Mouse (Mus musculus): Measurements from ENCODE around the gene Arhgap29. TPM values are rescaled to one million over a fixed set of nuclear protein-coding genes. Genes with fewer than 3 reads are reported as not detected.
A peak's percentile ranks its signal among the peaks of the same experiment; 100 is the strongest.

The Arhgap29 gene
- polyA plus RNA-seq, 1 experiment from 2014 or later: 38.5 TPM

DNA sequence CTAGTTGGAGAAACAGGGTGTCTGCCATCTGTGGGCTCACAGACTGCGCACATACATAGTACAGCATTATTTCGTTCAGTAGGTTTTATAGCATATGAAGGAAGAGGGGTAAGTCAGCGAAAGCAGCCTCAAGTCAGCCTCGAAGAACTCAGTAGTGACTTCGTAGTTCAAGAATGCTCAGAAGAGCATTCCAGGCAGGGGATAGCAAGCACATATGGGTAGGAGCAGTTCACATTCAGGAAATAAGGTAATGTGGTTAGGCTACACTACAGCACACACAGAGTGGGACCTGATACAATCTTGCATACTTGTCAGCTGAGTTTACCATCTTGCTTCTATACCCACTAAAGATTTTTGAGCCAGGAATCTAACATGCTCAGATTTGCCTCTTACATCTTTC is 58.0 kb downstream of the Arhgap29 start:
- H3K9me3 ChIP-seq (replicated peaks; ENCODE audit: low read length): no peaks in the 10 kb centered on the region
- no peak overlapping the region for H3K9ac ChIP-seq (ENCODE audit: low read depth, low read length)
- no peaks in the 10 kb centered on the region for H3K27me3 ChIP-seq (ENCODE audit: insufficient read depth, low read length)
- no peak overlapping the region for H3K4me2 ChIP-seq (ENCODE audit: low read length)
- ATAC-seq (replicated peaks; ENCODE audit: low FRiP score, low read depth) (no peak), DNase-seq (ENCODE audit: low spot score) (no peak)
- H3K36me3 ChIP-seq (ENCODE audit: insufficient read depth, low read length): peaks cover 53% of the 10 kb centered on the region
- H3K27ac ChIP-seq: no peak overlapping the region
- no peak for TF ChIP-seq CTCF (IDR thresholded peaks at IDR 0.05; ENCODE audit: low read depth)
- H3K4me3 ChIP-seq (replicated peaks; ENCODE audit: low read depth, low read length): no peak overlapping the region
- 77% methylated on average over 5 of the region's 5 CpGs for WGBS
- no peaks in the 10 kb centered on the region for H3K4me1 ChIP-seq (replicated peaks; ENCODE audit: insufficient read depth, low read length)

- WGBS: 54% methylated on average over 1 of the region's 1 CpGs
- no peak overlapping the region for H3K9ac ChIP-seq (ENCODE audit: low read depth, low read length)
- ATAC-seq (replicated peaks; ENCODE audit: low FRiP score, low read depth) (no peak), DNase-seq (ENCODE audit: low spot score) (no peak)
- no peak overlapping the region for H3K4me3 ChIP-seq (replicated peaks; ENCODE audit: low read depth, low read length)
- peaks cover 55% of the 10 kb centered on the region for H3K36me3 ChIP-seq (ENCODE audit: insufficient read depth, low read length)
- no peaks in the 10 kb centered on the region for H3K9me3 ChIP-seq (replicated peaks; ENCODE audit: low read length)
- H3K4me2 ChIP-seq (ENCODE audit: low read length): no peak overlapping the region
- H3K4me1 ChIP-seq (replicated peaks; ENCODE audit: insufficient read depth, low read length): no peaks in the 10 kb centered on the region
- H3K27me3 ChIP-seq (ENCODE audit: insufficient read depth, low read length): no peaks in the 10 kb centered on the region
- no peak for TF ChIP-seq CTCF (IDR thresholded peaks at IDR 0.05; ENCODE audit: low read depth)
- H3K27ac ChIP-seq: no peak overlapping the region
Measured at GRCm38 (mm10) chr3:122012464-122012863, 60.1 kb downstream of the Arhgap29 start.

DNA sequence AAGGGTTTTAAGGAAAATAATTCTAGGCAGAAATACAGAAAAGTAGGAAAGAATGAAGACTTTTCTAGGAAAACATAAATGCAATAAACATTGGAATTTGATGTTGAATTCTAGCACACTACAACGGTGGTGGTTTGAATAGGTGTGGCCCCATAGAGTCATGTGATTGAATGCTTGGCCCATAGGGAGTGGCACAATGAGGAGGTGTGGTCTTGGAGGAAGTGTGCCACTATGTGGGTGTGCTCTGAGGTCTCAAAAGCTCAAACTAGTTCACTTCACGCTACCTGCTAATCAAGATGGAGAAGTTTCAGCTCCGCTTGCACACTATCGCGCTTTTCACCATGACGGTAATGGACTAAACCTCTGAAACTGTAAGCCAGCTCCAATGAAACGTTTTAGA is 66.1 kb downstream of the Arhgap29 start:
- no peak for ATAC-seq (replicated peaks; ENCODE audit: low FRiP score, low read depth)
- Histone ChIP-seq H3K36me3 (ENCODE audit: insufficient read depth, low read length) (peaks cover 19% of the 10 kb centered on the region), H3K27ac (no peak overlapping the region), H3K9ac (ENCODE audit: low read depth, low read length) (no peak overlapping the region), H3K4me3 (replicated peaks; ENCODE audit: low read depth, low read length) (no peak overlapping the region), H3K4me2 (ENCODE audit: low read length) (no peak overlapping the region), H3K9me3 (replicated peaks; ENCODE audit: low read length) (no peaks in the 10 kb centered on the region), H3K27me3 (ENCODE audit: insufficient read depth, low read length) (no peaks in the 10 kb centered on the region), H3K4me1 (replicated peaks; ENCODE audit: insufficient read depth, low read length) (no peaks in the 10 kb centered on the region)
- no peak for DNase-seq (ENCODE audit: low spot score)
- 93% methylated on average over 7 of the region's 7 CpGs for WGBS
- TF ChIP-seq CTCF (IDR thresholded peaks at IDR 0.05; ENCODE audit: low read depth): no peak

- DNase-seq (ENCODE audit: low spot score): no peak
- Histone ChIP-seq H3K4me2 (ENCODE audit: low read length) (no peak overlapping the region), H3K27ac (no peak overlapping the region), H3K4me3 (replicated peaks; ENCODE audit: low read depth, low read length) (no peak overlapping the region), H3K4me1 (replicated peaks; ENCODE audit: insufficient read depth, low read length) (no peaks in the 10 kb centered on the region), H3K36me3 (ENCODE audit: insufficient read depth, low read length) (peaks cover 14% of the 10 kb centered on the region; the same call in 1 of the 2 replicates), H3K27me3 (ENCODE audit: insufficient read depth, low read length) (no peaks in the 10 kb centered on the region), H3K9ac (ENCODE audit: low read depth, low read length) (no peak overlapping the region), H3K9me3 (replicated peaks; ENCODE audit: low read length) (no peaks in the 10 kb centered on the region)
- ATAC-seq (replicated peaks; ENCODE audit: low FRiP score, low read depth): no peak
- no peak for TF ChIP-seq CTCF (IDR thresholded peaks at IDR 0.05; ENCODE audit: low read depth)
- 74% methylated on average over 5 of the region's 5 CpGs for WGBS
Measured at GRCm38 (mm10) chr3:122019159-122019558, 66.8 kb downstream of the Arhgap29 start.

DNA sequence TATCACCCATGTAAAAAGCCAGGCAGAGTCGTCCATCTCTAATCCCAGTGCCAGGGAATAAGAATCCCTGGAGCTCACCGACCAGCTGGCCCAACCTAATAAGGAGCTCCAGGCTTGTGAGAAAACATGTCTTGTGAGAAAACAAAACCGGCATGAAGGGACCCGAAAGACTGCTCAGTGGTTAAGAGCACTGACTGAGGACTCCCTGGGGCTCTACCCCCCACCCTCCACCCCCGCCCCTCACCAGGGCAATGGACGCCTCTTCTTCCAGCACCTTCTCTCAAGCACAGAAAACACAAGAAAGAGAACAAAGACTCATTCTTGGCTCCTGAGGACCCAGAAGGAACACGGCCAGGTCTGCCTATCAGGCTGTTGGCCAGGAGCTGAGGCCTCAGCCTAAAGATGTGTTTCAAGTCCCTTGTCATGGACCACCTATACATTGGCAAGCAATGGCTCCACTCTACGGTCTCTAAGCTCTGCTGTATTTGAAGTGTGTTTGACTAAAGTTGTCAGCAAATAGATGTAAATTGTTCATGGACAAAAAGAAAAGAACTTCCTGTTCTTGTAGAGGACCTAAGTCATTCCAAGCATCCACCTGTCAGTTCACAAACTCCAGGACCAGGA is 68.8 kb downstream of the Arhgap29 start:
- Histone ChIP-seq H3K36me3 (ENCODE audit: insufficient read depth, low read length) (0 out of 2 replicates have a peak, but pooled peaks cover 3% of the 10 kb centered on the region), H3K9me3 (replicated peaks; ENCODE audit: low read length) (no peaks in the 10 kb centered on the region), H3K4me3 (replicated peaks; ENCODE audit: low read depth, low read length) (no peak overlapping the region), H3K4me1 (replicated peaks; ENCODE audit: insufficient read depth, low read length) (no peaks in the 10 kb centered on the region), H3K9ac (ENCODE audit: low read depth, low read length) (no peak overlapping the region), H3K4me2 (ENCODE audit: low read length) (no peak overlapping the region), H3K27me3 (ENCODE audit: insufficient read depth, low read length) (no peaks in the 10 kb centered on the region), H3K27ac (no peak overlapping the region)
- ATAC-seq (replicated peaks; ENCODE audit: low FRiP score, low read depth) (no peak), DNase-seq (ENCODE audit: low spot score) (no peak)
- 92% methylated on average over 8 of the region's 8 CpGs for WGBS
- TF ChIP-seq CTCF (IDR thresholded peaks at IDR 0.05; ENCODE audit: low read depth): no peak

- WGBS: 80% methylated on average over 3 of the region's 3 CpGs
- Histone ChIP-seq H3K27ac (no peak overlapping the region), H3K9ac (ENCODE audit: low read depth, low read length) (no peak overlapping the region), H3K36me3 (ENCODE audit: insufficient read depth, low read length) (no peaks in the 10 kb centered on the region), H3K4me2 (ENCODE audit: low read length) (no peak overlapping the region), H3K9me3 (replicated peaks; ENCODE audit: low read length) (no peaks in the 10 kb centered on the region), H3K4me3 (replicated peaks; ENCODE audit: low read depth, low read length) (no peak overlapping the region), H3K27me3 (ENCODE audit: insufficient read depth, low read length) (no peaks in the 10 kb centered on the region), H3K4me1 (replicated peaks; ENCODE audit: insufficient read depth, low read length) (no peaks in the 10 kb centered on the region)
- ATAC-seq (replicated peaks; ENCODE audit: low FRiP score, low read depth) (no peak), DNase-seq (ENCODE audit: low spot score) (no peak)
- TF ChIP-seq CTCF (IDR thresholded peaks at IDR 0.05; ENCODE audit: low read depth): no peak
Measured at GRCm38 (mm10) chr3:122022355-122022754, 70.0 kb downstream of the Arhgap29 start.

- H3K9ac ChIP-seq (ENCODE audit: low read depth, low read length): no peak overlapping the region
- no peaks in the 10 kb centered on the region for H3K27me3 ChIP-seq (ENCODE audit: insufficient read depth, low read length)
- no peaks in the 10 kb centered on the region for H3K36me3 ChIP-seq (ENCODE audit: insufficient read depth, low read length)
- no peak overlapping the region for H3K4me2 ChIP-seq (ENCODE audit: low read length)
- no peaks in the 10 kb centered on the region for H3K9me3 ChIP-seq (replicated peaks; ENCODE audit: low read length)
- H3K4me1 ChIP-seq (replicated peaks; ENCODE audit: insufficient read depth, low read length): no peaks in the 10 kb centered on the region
- no peak overlapping the region for H3K4me3 ChIP-seq (replicated peaks; ENCODE audit: low read depth, low read length)
- 43% methylated on average over 5 of the region's 5 CpGs for WGBS
- ATAC-seq (replicated peaks; ENCODE audit: low FRiP score, low read depth) (no peak), DNase-seq (ENCODE audit: low spot score) (peak; percentile 76)
- no peak for TF ChIP-seq CTCF (IDR thresholded peaks at IDR 0.05; ENCODE audit: low read depth)
- H3K27ac ChIP-seq: 0 out of 2 replicates have a peak overlapping the region, but pooled peaks have one; percentile 15
Measured at GRCm38 (mm10) chr3:122026676-122027075, 74.3 kb downstream of the Arhgap29 start.
